Mouse (Mus musculus): ENCODE data around the gene Snx7.

Snx7 gene

DNA sequence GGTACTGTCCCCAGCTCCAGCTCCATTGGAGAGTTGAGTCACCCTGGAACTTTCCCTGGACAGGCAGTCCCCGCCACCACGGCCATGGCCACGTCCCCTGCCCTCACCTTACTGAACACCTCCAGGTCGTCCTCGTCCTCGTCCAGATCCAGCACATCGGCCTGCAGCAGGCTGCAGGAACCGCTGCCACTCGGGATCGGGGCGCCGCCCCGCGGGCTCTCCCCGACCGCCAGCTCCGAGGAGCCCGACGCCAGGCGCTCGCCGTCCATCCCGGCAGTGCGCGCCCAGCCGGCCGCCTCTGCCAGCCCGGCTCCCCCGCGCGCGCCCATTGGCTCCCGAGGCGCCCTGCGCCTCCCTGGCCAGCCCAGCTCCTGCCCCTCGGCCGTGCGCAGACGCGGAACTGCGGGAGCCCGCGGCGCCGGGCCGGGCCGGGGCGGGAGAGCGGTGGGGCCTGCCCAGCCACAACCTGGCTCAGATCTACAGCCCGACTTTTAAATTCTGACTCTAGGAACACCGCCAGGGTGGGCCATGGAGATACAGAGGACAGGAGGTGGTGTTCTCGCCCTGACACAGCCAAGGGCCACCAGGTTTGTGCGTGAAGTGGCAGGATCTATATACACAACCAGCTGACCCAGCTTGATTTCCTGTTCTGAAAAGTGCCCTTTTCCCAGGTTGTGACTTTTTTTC lies at the start of gene Snx7:
TSS of gene Snx7 (minus strand) at position 300 of the 687 bp plus-strand sequence.
- DNase-seq: peak; percentile 91 to 96

DNA sequence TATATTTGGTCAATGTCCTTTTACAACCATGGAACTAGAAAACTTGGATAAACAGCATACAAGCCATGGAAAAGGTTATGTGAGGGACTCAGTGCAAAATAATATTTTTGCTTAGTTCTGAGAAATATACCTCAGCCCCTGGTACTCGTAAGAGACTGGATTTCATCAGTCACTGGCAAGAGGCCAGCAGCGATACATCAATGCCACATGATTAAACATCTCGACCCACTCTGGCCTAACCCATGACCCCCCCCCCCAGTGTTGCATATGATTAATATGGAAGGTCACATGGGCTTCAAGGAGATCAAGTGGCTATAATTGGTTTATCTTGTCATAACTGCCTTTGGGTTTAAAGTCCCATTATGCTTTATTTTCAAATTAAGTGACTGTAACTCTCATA lies 46.7 kb upstream of the Snx7 start:
- DNase-seq: no peak

DNA sequence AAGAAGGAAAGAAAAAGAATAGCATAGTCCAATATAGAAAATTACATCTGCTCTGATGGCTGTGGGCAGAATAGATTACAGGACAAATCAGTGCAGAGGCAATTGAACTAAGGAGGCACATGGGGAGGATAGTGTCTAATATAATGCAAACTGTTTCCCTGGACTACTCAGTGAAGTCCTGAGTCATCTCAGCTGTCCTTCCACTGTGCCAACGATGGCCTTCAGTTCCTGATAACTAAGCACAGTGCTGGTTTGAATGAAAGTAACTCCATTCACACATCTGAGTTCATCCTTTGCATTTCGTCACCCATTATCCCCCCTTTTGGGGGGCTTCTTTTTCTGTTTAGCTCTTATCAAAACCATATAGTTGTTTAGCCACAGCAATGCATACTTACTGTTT lies 25.0 kb upstream of the Snx7 start:
- no peak for DNase-seq

DNA sequence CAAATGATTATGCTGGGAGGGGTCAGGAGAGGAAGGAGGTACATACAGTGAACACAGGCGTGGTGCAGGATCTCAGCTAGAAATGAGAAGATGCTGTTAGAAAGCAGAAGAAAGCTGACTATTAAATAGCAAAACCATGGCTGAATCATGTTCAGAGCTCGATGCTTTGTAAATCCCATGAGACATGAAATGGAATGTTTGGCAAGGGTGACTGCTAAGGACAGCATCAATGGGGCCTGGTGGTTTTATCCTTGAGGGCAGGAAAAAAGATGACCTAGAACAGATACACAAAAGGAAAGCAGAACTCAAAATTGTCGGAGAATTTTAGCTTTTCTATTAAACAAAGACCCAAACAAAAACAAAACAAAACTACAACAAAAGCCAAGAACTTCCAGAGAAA lies 6.7 kb upstream of the Snx7 start:
- no peak for DNase-seq

DNA sequence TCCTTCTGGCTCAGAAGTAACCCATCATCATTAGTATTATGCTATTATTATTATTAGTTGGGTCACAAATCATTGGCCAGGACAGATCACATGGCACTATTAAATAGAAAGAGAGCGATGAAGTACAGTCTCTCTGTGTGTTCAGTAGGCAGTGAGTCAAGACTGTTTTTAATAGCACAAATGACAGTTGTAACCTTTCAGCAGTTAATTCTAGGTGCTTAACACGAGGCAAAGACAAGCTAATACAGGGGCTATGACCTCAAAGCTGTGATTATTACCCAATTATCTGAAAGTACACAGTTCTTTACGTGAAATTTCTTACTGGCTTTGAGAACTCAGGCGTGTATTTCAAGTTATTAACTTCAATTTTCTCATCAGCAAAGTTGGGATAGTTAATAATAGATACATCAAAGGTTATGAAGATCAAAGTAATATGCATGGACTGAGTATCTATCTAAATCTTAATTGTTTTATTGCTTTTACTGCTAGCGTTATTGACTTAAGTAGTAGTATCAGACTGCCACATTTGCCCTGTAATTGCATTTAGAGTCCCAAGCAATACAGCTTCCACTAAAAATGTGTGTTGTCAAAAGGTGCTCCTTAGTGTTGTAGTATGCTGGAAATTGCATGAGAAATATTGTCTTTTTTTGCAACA lies 4.6 kb upstream of the Snx7 start:
- DNase-seq: no peak

DNA sequence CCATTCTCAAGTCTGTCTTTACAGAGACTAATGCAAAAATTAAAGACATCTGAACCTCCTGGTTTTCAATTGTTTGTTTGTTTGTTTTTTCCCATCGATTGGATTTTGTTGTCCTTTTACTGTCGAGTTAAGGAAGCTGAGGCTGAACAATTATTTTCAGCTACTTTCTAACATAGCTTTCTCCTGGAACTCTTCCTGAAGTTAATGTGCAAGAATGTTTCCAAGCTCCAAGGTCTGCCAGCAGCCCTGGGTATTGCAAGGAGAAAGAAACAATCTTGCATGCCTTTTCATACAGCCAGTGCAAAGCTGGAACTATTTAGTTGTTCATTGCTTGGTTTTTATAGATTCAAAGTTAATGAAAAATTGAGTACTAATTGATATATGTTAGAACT lies 584 bp upstream of the Snx7 start:
- DNase-seq: no peak

DNA sequence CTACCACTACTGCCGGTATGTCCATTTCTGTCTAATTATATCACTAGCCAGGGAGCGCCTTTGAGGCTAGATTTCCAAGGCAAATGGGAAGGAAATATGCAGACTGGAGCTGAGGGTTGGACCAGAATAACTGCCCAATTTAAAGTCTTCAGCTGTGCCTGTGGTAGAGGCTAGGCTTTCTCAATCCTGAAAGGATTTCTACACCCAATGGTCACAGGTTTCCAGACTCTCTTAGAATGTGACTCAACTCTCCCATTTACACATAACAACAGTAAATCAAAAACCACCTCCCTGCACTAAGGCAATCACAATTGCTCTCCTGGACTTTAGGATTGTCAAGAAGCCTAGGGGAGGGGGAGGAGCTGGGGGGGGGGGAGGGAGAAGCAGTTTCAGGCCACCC lies 645 bp downstream of the Snx7 start:
- DNase-seq: peak in 1 of 2 experiments; percentile 15

DNA sequence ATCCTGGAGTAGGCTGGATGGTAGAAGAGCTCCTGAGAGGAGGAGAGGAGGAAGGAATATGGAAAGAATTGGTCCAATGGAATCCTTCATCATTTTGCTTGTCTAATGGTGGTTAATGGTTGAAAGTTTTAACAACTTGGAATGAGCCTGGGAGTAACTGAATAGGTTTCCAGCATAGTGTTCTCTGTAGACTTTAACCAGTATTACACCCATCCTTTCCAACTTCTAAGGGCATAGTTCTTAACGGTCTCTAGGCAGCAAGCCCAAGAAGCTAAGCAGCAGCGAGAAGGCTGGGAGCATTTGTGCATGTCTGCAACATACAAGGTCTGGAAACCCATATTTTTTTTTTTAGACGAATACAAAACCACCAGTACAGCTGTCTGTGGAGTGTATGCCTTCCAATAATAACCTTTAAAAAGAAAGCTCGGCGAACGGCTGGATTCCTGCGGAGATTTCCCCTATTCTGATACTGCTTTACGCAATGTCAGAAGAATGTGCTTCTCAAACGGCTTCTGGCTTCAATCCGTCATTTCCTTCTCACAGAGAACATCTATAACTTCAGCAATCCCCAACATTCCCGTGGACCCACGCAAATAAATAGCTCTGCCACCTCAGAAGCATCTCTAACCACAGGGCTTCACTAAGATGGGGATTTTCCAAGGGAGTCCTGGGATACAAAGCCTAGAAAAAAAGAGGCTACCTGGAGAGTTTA lies 1.9 kb downstream of the Snx7 start:
- DNase-seq: no peak

DNA sequence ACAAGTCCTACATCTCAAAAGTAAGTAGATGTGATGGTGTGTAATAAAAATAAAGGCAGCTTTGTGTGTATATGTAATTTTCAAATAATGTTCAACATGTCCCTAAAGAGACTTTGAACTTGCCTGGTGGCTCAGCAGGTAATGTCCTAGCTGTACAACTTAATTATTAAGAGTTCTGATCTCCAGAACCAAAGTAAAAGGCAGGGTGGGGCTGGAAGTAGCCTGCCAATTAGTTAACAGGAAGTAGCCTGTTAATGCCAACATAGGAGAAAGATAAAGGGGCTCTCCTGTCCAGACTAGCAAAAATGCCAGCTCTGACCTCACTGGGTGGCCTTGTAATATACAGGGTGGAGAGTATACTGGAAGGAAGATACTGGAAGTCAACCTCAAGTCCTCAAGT lies 3.1 kb downstream of the Snx7 start:
- DNase-seq: no peak

DNA sequence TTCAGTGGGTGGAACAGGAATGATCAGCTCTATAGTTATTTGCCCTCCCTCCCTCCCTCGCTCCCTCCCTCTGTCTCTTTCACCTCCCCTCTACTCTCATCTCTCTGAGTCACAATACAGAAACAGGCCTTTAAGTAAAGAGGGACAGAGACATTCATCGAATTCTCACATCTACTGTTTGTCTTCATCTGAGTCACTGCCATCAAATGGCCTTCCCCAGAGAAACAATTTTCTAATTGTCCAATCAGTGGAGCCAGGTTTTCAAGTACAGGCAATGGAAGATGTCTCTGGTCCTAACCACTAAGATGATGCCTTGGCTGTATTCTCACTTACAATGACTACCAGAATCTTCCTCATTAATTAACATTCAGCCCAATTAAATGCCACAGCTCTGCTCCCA lies 5.8 kb downstream of the Snx7 start:
- DNase-seq: no peak

DNA sequence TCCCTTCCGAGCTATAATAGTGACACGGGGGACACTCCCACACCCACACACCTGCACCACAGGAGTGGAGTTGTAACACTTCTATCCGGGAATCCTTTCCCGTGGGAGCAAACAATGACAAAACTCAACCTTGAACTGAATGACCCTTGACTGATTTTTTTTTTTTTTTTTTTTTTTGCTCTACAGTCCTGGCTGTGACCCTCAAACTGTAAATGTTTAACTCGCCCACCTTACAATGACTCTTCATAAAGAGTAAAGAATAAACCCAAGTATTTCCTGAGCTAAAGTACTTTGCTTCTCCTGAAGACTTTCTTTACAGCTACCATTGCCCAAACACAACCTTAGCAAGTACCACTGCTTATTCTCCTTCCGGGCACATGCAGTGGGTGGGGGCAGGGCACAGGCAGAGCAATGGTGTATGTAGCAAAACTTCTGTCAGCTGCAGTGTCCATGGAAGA lies 6.7 kb downstream of the Snx7 start:
- peak; percentile 11 to 47 for DNase-seq

DNA sequence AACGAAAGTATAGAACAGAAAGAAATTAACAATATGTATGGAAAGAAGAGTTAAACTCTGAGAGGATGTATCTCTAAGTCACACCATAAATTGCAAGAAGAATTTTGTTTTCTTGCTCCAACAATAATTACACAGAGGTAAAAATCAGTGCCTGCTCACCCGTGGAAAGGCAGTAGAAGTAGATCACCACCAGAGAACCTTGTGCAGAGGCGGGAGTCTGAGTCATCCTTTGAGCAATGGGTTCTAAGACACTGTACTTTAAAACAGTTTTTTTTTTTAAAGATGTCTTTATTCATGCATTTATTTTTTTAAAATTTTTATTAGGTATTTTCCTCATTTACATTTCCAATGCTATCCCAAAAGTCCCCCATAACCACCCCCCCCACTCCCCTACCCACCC lies 9.7 kb downstream of the Snx7 start:
- DNase-seq: no peak

DNA sequence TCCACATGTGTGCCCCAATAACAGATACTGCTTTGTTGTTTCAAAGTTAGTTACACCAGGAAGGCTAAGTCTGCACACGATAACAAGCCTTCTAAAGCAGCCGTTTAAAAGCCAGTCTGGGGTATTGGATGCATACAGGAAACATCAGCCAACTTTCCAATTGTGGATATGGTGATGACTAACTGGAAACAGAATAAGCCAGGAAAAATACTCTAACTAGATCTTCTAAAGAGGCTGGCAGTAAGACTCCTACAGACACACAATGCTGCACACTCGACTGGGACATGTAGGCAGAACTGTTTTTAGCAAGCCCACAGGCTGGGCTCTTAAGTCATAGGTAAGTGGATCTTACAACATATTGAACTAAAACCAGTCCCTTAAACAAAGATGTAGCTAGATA lies 15.0 kb downstream of the Snx7 start:
- no peak for DNase-seq

DNA sequence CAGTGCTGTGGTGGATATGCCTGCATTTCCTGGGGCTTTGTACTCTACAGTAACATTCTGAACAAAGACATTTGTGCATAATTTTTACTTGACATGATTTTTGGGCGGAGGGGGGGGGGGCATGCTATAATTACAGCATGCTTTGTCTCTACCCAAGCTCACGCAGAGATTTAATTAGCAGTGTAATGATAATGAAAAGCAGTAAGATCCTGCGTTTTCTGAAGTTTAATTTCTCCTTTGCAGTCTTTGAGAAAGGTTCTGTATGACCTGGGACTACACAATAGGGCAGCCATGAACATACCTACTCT lies 16.7 kb downstream of the Snx7 start:
- no peak for DNase-seq

DNA sequence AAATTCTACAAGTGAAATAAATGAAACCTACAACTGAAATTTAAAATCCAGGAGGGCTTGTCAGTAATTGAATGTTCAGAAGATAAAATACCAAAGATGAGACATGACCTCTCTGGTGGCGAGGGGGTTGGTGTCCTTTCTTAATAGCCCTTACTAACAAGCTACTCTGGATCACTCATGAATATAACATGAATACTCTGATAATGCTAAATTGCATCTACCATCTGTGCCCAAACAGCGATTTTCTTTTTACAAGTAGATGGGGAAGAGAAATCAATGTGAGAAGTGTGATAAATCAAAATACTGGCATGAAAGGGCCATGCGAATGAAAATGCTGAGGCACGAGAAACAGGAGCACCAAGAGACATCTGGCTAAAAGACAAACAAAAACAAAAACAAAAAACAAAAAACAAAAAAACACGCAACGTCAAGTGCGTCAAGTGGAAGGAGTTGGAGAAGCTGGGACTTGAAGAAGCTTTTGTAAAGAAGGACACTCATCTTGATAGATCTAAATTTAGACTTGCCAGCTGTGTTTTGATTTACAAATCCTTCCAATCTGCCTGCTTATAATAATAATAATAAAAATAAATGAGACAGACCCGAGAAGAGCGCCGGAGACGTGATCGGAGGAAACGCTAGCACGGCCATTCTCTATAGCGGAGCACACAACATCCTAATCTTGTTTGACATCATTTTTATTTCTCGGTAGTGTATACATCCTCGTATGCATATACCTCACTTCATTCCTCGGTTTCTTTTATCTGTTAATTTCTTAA lies 17.3 kb downstream of the Snx7 start:
- DNase-seq: no peak

DNA sequence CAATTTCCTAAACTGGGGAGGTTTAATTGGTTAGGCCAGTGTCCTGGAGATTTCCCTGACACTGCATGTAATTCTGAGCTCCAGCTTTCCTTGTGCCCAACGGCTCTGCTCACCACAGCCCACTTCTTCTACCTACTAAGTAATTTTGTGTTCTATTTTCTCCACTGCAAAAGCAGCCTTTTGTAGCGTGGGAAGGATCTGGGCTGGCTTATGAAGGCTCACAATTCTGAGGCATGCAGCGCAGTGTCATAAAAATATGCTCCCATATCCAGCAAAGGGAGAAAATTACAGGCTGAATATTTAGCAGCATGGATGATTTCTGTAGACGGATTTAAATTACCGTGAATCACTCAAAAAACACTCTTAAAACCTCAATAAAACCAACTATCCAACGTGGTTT lies 19.9 kb downstream of the Snx7 start:
- no peak for DNase-seq

DNA sequence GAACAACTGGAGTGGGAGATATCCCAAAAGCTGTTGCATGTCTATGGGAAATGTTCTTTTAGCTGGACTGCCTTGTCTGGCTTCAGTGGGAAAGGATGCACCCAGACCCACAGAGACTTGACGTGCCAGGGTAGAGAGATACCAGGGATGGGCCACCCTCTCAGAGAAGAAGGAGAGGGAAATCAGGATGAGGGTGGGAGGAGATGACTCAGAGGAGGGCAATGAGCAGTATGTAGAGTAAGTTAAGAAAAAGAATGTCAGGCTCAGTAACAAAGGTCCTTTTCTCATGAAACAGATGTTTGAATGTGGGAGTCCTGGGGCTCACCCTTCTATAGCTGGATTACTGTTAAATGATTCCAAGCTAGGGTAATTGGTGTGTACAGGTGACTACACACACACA lies 26.1 kb downstream of the Snx7 start:
- DNase-seq: no peak

DNA sequence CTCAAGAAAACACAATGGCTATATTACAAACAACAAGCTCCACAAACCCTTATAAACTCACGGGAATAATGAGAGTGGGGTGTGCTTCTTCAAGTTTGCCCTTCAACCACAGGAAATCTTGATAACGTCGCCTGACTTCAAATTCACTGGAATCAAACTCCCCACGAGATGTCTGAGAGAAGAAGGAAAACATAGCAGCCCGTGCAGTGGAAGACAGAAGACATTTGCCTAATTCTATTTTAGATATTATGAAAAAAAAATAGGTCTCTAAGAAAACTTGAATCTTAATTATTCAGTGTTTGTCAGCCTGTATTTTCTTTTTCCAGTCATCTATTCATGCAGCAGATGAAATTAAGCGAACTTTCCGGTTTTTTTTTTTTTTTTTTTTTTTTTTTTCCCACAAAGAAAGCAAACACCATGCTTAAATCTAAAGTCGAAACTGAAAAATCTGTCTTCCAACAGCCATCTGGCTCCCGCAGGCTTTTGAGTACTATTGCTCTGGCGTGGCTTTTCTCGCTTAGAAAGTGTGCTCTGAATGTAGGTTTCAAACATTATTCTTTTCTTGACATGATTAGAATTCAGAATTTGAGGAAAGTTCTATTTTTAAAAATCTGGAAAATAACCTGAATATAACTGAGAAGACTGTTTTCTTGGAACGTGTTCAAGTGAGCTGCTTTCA lies 28.7 kb downstream of the Snx7 start:
- no peak for DNase-seq

DNA sequence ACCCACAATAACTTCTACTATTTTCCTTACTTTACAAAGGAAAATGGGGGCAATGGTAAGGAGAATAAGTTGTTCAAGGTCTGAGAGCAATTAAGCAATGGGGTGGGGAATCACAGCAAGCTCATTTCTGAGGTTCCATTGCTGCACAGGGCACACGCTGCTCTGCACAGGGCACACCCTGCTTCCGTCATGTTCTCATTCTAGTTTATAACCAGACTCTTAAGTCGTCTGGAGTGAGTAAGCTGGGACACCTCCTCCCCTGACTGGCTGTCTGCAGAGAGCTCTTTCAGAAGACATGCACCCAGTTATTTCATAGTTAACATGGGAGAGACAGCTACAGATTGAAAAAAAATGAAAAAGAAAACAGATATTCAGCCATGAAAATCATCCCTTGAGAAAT lies 30.7 kb downstream of the Snx7 start:
- DNase-seq: no peak

DNA sequence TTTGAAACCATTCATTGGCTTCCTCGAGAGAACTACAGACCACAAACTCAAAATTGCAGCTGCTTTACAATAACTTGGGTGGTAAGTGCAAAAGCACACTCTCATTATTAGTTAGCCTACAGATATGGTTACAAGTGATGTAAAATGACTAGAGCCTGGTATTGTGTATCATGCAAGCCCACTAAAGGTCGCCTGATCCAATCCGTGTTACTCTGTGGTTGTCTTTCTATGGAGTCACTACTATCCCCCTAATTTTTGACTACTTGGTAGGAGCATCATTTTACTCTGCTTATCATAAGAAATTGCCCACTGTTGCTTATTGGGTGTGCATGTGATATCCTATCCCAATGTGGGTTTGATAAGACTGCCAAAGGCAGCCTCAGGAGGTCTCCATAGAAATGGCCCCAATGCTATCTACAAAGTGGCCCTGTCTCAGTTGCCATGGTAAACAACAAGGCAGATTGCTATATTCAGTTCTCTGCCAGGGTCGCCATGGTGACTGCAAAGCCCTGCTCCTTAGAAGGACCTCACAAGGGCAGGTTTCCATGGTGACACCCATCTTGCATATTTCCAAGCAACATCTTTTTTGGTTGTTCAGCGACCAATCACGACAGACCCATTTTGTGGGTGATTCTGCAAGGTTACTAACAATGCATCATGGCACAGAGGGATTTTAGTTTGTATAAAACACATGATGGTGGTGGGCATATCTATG lies 42.1 kb downstream of the Snx7 start:
- DNase-seq: no peak

DNA sequence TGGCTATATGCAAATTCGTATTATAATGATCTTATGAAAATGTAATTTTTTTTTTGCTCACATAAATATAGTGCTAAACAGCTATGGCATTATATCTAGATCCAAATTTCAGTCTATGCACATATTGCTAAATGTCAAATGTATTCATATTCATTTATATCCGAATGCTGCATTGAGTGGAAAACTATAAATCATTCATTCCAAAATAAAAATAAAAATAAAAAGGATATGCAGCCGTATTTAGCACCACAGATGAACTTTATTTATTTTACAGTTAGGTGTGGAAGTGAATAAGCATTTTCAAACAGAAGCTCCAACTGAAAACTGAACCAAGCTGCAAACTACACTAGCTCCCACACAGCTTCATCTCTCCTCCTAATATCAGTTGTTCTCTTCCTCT lies 45.5 kb downstream of the Snx7 start:
- no peak for DNase-seq

DNA sequence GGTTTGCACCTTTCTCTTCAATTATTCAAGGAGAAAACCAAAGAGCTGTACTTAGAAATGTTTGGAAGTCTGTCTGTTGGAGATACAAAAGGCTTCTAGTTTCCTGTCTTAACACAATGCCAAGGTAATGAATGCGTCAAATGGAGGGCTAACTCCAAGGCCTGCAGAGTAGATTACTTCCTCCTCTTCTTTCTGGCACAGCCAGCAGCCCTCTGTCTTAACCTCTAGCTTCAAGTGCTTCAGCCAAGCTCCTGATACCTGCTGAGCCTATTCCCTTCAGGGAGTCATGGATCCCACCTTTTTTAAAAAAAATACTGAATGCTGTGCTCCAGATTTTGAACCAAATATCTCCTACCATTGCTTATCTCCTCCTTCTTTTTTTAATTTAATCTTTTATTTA lies 51.1 kb downstream of the Snx7 start:
- no peak for DNase-seq

Data from lung, postnatal 4 days (tissue).